Mouse (Mus musculus): ENCODE data around the gene Arfgap2. TPM values are rescaled to one million over a fixed set of nuclear protein-coding genes. Genes with fewer than 3 reads are reported as not detected.

Arfgap2 gene
- 30.1 and 30.7 TPM in 2 replicates for polyA plus RNA-seq (2012; rRNA removed; ENCODE audit: low replicate concordance)

DNA sequence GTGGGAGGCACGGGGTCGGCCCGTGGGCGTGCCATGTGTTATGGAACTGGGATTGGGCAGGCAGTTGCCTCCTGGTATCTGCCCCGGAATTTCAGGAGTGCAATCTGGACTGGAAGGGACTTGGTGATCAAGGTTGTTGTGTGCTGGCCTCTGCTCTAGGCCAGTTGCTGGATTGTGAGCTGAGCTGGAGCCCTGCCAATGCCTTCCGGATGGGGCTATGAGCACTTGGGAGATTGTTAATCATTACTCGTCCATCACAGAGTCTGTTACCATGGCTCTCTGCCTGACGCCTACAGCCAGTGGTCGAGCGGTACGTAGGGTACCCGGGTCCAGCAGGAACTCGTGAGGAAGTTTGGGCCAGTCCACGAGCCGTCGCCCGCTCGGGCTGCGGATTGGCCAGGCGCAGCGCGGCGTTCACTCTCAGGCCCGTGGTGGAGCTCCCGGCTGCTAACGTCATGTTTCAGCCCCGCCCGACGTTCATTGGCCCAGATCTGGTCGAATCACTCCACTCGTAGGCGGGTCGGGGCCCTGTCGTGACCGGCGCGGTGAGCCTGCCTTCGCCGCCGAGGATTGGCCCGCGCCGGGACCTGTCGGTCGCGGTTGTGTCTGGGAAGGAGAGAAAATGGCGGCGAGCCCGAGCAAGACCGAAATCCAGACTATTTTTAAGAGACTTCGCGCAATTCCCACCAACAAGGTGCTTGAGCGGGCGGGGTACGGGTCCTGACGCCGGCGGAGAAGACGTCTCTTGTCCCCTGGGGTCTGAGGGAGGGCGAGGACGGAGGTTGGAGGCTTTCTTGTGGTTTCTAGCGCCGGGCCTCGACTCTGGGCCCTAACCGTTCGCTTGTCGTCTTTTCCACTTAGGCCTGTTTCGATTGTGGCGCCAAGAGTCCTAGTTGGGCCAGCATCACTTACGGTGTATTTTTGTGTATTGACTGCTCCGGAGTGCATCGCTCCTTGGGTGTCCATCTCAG is at the start of gene Arfgap2:
TSS of gene Arfgap2 (plus strand) at position 264 of the 971 bp plus-strand sequence.

DNA sequence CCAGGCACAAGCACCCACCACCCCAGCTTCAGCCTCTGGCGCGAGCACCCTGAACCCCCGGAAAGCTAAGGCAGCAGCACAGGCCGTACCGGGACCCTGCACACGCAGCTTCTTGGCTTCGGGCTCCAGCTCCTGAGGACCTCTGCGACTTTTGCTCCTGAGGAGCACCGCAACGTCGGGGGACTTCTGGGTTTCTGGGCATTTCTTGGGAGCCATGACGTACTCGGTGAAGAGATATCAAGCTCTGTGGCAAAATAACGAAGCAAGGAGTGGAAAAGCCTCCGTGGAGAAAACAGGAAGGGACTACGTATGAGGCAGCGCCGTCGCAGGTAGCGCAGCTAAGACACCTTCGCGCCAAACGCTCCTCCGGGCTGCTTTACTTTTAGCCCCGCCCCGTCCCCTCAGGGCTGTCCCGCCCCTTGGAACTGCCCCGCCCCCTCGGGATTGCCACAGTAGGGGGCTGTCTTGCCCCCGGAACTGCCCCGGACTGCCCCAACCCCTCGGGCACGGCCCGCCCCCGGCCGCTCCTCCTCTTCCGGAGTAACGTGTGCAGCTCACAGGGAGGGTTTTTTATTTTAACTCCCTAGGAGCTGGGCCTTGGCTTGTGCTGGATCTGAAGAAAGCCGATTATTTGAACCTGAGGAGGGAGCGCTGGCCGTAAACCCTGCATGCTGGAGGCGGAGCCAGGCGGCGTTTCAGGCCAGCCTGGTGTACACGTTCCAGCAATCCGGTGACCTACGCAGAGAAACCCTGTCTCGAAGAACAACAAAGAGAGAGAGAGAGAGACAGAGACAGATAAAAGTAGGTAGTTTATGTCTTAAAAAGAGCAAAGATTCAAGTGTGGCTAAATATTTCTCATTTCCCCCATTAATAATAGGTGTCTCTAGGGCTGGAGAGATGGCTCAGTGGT is 27.9 kb upstream of the Arfgap2 start, which contains the start of gene Ddb2:
TSS of gene Ddb2 (minus strand) at position 382 of the 910 bp plus-strand sequence.

DNA sequence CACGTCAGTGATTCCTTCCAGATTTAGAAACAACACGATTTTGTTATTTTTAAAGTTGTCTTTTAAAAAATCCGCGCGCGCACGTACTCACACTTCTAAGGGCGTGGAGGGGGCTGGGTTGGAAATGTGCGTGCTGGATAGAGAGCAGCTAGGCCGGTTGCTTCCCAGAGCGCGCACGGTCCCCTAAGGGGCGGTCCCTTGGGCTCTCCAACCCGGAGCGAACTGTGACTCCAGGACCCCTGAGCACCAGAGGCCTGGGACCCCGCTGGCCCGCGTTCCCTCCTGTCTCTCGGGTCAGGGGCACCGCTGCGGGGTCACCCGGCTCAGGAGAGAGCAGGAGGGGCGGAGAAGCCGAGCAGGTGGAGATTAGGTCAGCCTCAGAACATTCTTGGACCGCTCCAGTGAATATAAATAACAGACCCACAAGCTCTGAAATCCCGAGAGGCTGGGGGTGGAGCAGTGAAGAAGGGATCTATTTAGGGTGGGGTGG is 9.1 kb upstream of the Arfgap2 start, which contains the start of gene Pacsin3:
TSS of gene Pacsin3 (plus strand) at position 294 of the 490 bp plus-strand sequence.

Other genes with a start within 250 kb of the Arfgap2 start
- gene Rapsn, start 229.4 kb upstream of the Arfgap2 start, polyA plus RNA-seq (2012; rRNA removed; ENCODE audit: low replicate concordance), result 0.22 and 0.34 TPM in 2 replicates
- gene Psmc3, start 211.0 kb upstream of the Arfgap2 start, polyA plus RNA-seq (2012; rRNA removed; ENCODE audit: low replicate concordance), result 27.3 and 43.1 TPM in 2 replicates
- gene Slc39a13, start 194.6 kb upstream of the Arfgap2 start, polyA plus RNA-seq (2012; rRNA removed; ENCODE audit: low replicate concordance), result 15.1 and 26.4 TPM in 2 replicates
- gene Spi1, start 182.6 kb upstream of the Arfgap2 start, polyA plus RNA-seq (2012; rRNA removed; ENCODE audit: low replicate concordance), result 20.7 and 38.0 TPM in 2 replicates
- not detected in 2 replicates for gene Mybpc3, start 146.8 kb upstream of the Arfgap2 start, polyA plus RNA-seq (2012; rRNA removed; ENCODE audit: low replicate concordance)
- gene Madd, start 81.1 kb upstream of the Arfgap2 start, polyA plus RNA-seq (2012; rRNA removed; ENCODE audit: low replicate concordance), result 7.0 and 7.2 TPM in 2 replicates
- gene Nr1h3, start 62.1 kb upstream of the Arfgap2 start, polyA plus RNA-seq (2012; rRNA removed; ENCODE audit: low replicate concordance), result 59.0 and 155 TPM in 2 replicates
- 19.6 and 21.0 TPM in 2 replicates for gene Acp2, start 62.1 kb upstream of the Arfgap2 start, polyA plus RNA-seq (2012; rRNA removed; ENCODE audit: low replicate concordance)
- 2.7 and 7.5 TPM in 2 replicates for gene Ddb2, start 28.0 kb upstream of the Arfgap2 start, polyA plus RNA-seq (2012; rRNA removed; ENCODE audit: low replicate concordance)
- gene Pacsin3, start 9.0 kb upstream of the Arfgap2 start, polyA plus RNA-seq (2012; rRNA removed; ENCODE audit: low replicate concordance), result 2.4 and 8.0 TPM in 2 replicates
- gene 1110051M20Rik, start 179.7 kb downstream of the Arfgap2 start, polyA plus RNA-seq (2012; rRNA removed; ENCODE audit: low replicate concordance), result 3.0 and 3.8 TPM in 2 replicates
- 6.5 and 7.3 TPM in 2 replicates for gene Lrp4, start 192.5 kb downstream of the Arfgap2 start, polyA plus RNA-seq (2012; rRNA removed; ENCODE audit: low replicate concordance)